13 mouse cellular contexts compared by ENCODE assay signal in the genomic region with DNA sequence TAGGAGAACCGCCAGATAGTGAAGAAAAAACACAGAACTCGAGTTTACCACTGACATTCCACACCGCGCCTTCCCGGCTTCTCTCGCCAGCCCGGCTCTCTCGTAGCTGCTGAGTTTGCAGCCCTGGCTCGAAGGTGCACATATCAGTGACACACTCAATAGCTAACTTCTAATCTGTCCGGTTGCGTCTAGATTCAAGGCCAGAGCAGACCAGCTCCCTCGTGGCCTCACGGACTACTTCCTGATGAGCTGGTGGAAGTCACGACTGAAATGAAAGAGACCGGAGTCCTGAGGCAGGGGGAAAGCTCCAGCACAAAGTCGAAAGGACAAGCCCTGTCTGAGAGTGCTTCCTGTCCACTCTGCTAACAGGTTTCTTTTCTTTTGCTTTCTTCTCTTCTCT. TPM values are rescaled to one million over a fixed set of nuclear protein-coding genes. Genes with fewer than 3 reads are reported as not detected.
DNase-seq lines count a peak whose midpoint lies in the region; ATAC-seq and TF ChIP-seq lines count a peak whose summit lies in the region.
"Had no signal": no experiment of that assay in that cellular context is flagged by ENCODE, and none has a peak within 500 bp of the region (broad histone marks: within the 10 kb centered on the region; RNA-seq: fewer than 3 reads in every experiment).

No protein-coding gene starts in this region.

- H3K27ac ChIP-seq in small intestine, adult 2 months (ENCODE audit: insufficient read depth, low read depth, low read length) = no peak overlapping the region
- H3K27ac ChIP-seq in midbrain, embryonic 16.5 days (ENCODE audit: low read length) = no peak overlapping the region

- no peaks in the 10 kb centered on the region for H3K36me3 ChIP-seq in small intestine, adult 2 months (ENCODE audit: control insufficient read depth, insufficient read depth, low read length)
- no peaks in the 10 kb centered on the region for H3K36me3 ChIP-seq in midbrain, embryonic 16.5 days (ENCODE audit: control insufficient read depth, insufficient read depth, low read length)

- no peaks in the 10 kb centered on the region for H3K9me3 ChIP-seq in midbrain, embryonic 16.5 days (replicated peaks; ENCODE audit: control insufficient read depth, low read length, poor library complexity, severe bottlenecking)

- H3K4me2 ChIP-seq in midbrain, embryonic 16.5 days (ENCODE audit: low read length) = no peak overlapping the region

- DNase-seq in lung, adult 2 months = no peak
- DNase-seq in lung, postnatal 10 days = no peak
- peak; percentile 44 to 59 for DNase-seq in adrenal gland, postnatal 36 days
- peak; percentile 20 for DNase-seq in heart, postnatal 4 days
- DNase-seq in retina, postnatal 1 day = no peak
- DNase-seq in layer of hippocampus, adult 9-10 months (ENCODE audit: low spot score) = no peak
- DNase-seq: cerebellum, adult 9-10 months; layer of hippocampus, adult 9-11 months; right cerebral cortex, adult 18-20 months had no signal

- no peak for TF ChIP-seq CTCF in lung, adult 2 months (IDR thresholded peaks at IDR 0.05; ENCODE audit: insufficient read depth, low read length)
- TF ChIP-seq CTCF in small intestine, adult 2 months (IDR thresholded peaks at IDR 0.05; ENCODE audit: extremely low read depth, insufficient read length, insufficient replicate concordance, low read depth, low read length) = no peak

- H3K9ac ChIP-seq in midbrain, embryonic 16.5 days (ENCODE audit: low read depth, low read length) = no peak overlapping the region

- 30% methylated on average over 16 of the region's 16 CpGs for WGBS in lung, adult 2 months
- 17% methylated on average over 16 of the region's 16 CpGs for WGBS in small intestine, adult 2 months
- WGBS in midbrain, embryonic 16.5 days = 89% methylated on average over 16 of the region's 16 CpGs

- no peak for ATAC-seq in midbrain, embryonic 16.5 days
- ATAC-seq: hindbrain, embryonic 16.5 days had no signal

- TF ChIP-seq POLR2A in lung, adult 2 months (IDR thresholded peaks at IDR 0.05; ENCODE audit: borderline replicate concordance, extremely low read depth, low read depth, low read length) = no peak
- no peak for TF ChIP-seq POLR2A in small intestine, adult 2 months (IDR thresholded peaks at IDR 0.05; ENCODE audit: low read depth, low read length)

- H3K27me3 ChIP-seq in small intestine, adult 2 months (ENCODE audit: control insufficient read depth, insufficient read depth, low read length) = no peaks in the 10 kb centered on the region
- no peaks in the 10 kb centered on the region for H3K27me3 ChIP-seq in midbrain, embryonic 16.5 days (ENCODE audit: control insufficient read depth, insufficient read depth, low read depth, low read length)

- no peaks in the 10 kb centered on the region for H3K4me1 ChIP-seq in lung, adult 2 months (ENCODE audit: control insufficient read depth, insufficient read depth, low read length)
- peaks cover 6% of the 10 kb centered on the region for H3K4me1 ChIP-seq in small intestine, adult 2 months (ENCODE audit: control insufficient read depth, insufficient read depth, insufficient read length, low read length)
- H3K4me1 ChIP-seq in midbrain, embryonic 16.5 days (ENCODE audit: control insufficient read depth, insufficient read depth, low read length) = no peaks in the 10 kb centered on the region

- peak overlapping the region; percentile 55 for H3K4me3 ChIP-seq in lung, adult 2 months (replicated peaks; ENCODE audit: extremely low read depth, low read depth, low read length)
- H3K4me3 ChIP-seq in small intestine, adult 2 months (ENCODE audit: low read depth, low read length) = peak overlapping the region; percentile 48
- no peak overlapping the region for H3K4me3 ChIP-seq in midbrain, embryonic 16.5 days (ENCODE audit: low read depth, low read length)
- H3K4me3 ChIP-seq: myocyte had no signal

RNA-seq across cellular contexts. Expression of gene Gnb4, which starts 42.4 kb away (rescaled TPM):
- polyA plus RNA-seq in lung, adult 2 months (2012; rRNA removed) = 34.9 and 52.8 TPM in 2 replicates
- 10 to 100 TPM; 42.2 to 79.8 TPM for total RNA-seq in adrenal gland, postnatal 36 days (2021)
- 10 to 100 TPM; 34.7 to 37.2 TPM for total RNA-seq in heart, postnatal 4 days (2021)
- 5.7 and 6.5 TPM in 2 replicates for polyA plus RNA-seq in small intestine, adult 2 months (2012; rRNA removed)
- 102 and 105 TPM in 2 replicates for polyA plus RNA-seq in midbrain, embryonic 16.5 days (2015; fragmentation: Nextera tagmentation; extraction: Ambion mirVana)

RNA-seq across cellular contexts. Expression of gene Actl6a, which starts 47.3 kb away (rescaled TPM):
- 13.6 and 18.9 TPM in 2 replicates for polyA plus RNA-seq in lung, adult 2 months (2012; rRNA removed)
- total RNA-seq in adrenal gland, postnatal 36 days (2021) = 10 to 100 TPM; 43.1 to 50.6 TPM
- total RNA-seq in heart, postnatal 4 days (2021) = 10 to 100 TPM; 46.6 to 54.2 TPM
- polyA plus RNA-seq in small intestine, adult 2 months (2012; rRNA removed) = 5.7 and 8.7 TPM in 2 replicates
- 51.6 and 66.6 TPM in 2 replicates for polyA plus RNA-seq in midbrain, embryonic 16.5 days (2015; fragmentation: Nextera tagmentation; extraction: Ambion mirVana)

Comparison
In these comparisons a context has a peak if more than half of its experiments do, and no peak if none do; other contexts are left out.
1. DNase-seq: peak in adrenal gland, postnatal 36 days (2 of 2) and heart, postnatal 4 days (single experiment); none in lung, adult 2 months (single experiment), lung, postnatal 10 days (single experiment), retina, postnatal 1 day (single experiment) and layer of hippocampus, adult 9-10 months (single experiment).